Mouse (Mus musculus): ENCODE data around the gene Katna1. TPM values are rescaled to one million over a fixed set of nuclear protein-coding genes. Genes with fewer than 3 reads are reported as not detected.

The Katna1 gene
- polyA plus RNA-seq, 1 experiment from 2014 or later: 26.2 TPM

DNA sequence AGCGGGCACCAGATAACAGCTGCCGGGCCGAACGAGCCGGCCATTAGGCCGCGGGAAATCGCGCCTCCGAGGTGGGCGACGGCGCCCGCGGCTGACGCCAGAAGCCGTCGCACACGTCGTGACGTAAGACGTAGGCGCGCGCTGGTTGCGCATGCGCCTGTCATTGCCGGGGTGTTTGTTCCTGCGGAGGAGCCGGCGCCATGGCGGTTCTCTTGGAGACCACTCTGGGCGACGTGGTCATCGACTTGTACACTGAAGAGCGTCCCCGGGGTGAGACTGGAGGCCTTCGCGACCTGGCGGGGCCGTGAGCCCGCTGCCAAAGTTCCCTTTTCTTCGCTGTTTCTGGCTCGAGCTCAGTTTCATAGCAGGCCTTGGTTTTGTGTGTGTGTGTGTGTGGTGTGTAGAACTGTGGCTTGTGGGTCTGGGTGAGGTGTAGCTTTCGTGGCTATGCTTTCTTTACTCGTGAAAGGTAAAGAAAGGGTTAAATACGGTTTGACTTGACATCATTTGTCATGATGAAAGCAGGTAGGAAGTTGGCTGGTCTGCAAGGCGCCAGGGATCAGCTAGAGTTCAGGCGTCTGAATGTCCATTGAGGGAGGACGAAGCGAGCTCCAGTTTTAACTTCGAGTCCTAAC, 67.1 kb downstream of the Katna1 start, which contains the start of the genes Ginm1 and Ppil4:
Gene Ginm1, minus strand, starts transcription at position 74 of the 635 bp plus-strand sequence.
Gene Ppil4, plus strand, starts transcription at position 141 of the 635 bp plus-strand sequence.
- no peaks in the 10 kb centered on the region for H3K27me3 ChIP-seq (replicated peaks; ENCODE audit: control insufficient read depth, insufficient read depth, low read length)
- peak; percentile 95 for ATAC-seq
- peaks cover 17% of the 10 kb centered on the region for H3K4me1 ChIP-seq (ENCODE audit: control insufficient read depth, insufficient read depth, low read depth, low read length)
- H3K36me3 ChIP-seq (ENCODE audit: control insufficient read depth, insufficient read depth, low read length): peaks cover 10% of the 10 kb centered on the region
- no peaks in the 10 kb centered on the region for H3K9me3 ChIP-seq (ENCODE audit: control insufficient read depth, low read length)
- peak within 1 kb of the TSS; percentile 92 for H3K9ac ChIP-seq (ENCODE audit: low read depth, low read length)
- H3K27ac ChIP-seq (ENCODE audit: low read depth, low read length): peak within 1 kb of the TSS; percentile 60; the same call in 1 of the 2 replicates
- peak within 1 kb of the TSS; percentile 96 for H3K4me2 ChIP-seq (ENCODE audit: low read length)
- H3K4me3 ChIP-seq (ENCODE audit: low read length): peak within 1 kb of the TSS; percentile 61
- WGBS: under 1% methylated on average over 52 of the region's 52 CpGs

- ATAC-seq: no peak
- no peak overlapping the region for H3K9ac ChIP-seq (ENCODE audit: low read depth, low read length)
- 99% methylated on average over 3 of the region's 3 CpGs for WGBS
Observed at GRCm38 (mm10) chr10:7801258-7801657, 75.5 kb downstream of the Katna1 start.

DNA sequence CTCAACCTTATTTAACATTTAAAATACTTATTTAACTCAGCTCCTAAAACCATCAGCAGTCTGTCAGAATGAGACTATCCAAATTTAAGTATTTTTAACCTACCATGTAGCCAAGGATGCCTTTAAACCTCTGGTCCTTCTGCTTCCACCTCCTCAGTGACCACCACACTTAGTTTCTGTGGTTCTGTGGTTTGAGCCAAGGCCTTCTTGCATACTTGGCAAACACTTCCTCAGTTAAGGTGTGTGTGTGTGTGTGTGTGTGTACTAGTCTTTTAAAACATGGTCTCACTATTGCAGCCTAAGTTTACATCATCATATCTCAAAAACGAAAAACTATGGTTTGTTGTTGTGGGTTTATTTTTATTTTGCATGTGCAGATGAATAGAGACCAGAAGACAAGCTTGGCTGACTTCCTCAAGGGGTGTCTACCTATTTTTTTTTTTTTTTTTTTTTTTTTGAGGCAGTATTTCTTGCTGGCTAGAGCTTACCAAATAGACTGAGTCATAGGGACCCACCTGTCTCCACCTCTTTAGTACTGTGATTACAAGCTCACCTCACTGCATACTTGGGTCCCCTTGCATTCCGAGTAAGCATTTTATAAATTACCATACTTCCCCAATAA, 76.8 kb downstream of the Katna1 start:
- H3K9ac ChIP-seq (ENCODE audit: low read depth, low read length): no peak overlapping the region
- ATAC-seq: no peak
- H3K4me2 ChIP-seq (ENCODE audit: low read length): no peak overlapping the region
- 97% methylated on average over 2 of the region's 2 CpGs for WGBS
- H3K36me3 ChIP-seq (ENCODE audit: control insufficient read depth, insufficient read depth, low read length): peaks cover 40% of the 10 kb centered on the region
- H3K4me1 ChIP-seq (ENCODE audit: control insufficient read depth, insufficient read depth, low read depth, low read length): no peaks in the 10 kb centered on the region
- no peaks in the 10 kb centered on the region for H3K27me3 ChIP-seq (replicated peaks; ENCODE audit: control insufficient read depth, insufficient read depth, low read length)
- H3K9me3 ChIP-seq (ENCODE audit: control insufficient read depth, low read length): no peaks in the 10 kb centered on the region
- H3K4me3 ChIP-seq (ENCODE audit: low read length): no peak overlapping the region
- no peak overlapping the region for H3K27ac ChIP-seq (ENCODE audit: low read depth, low read length)

More at GRCm38 (mm10) chr10:7801258-7801657, 75.5 kb downstream of the Katna1 start:
- H3K9me3 ChIP-seq (ENCODE audit: control insufficient read depth, low read length): no peaks in the 10 kb centered on the region
- no peak overlapping the region for H3K27ac ChIP-seq (ENCODE audit: low read depth, low read length)
- H3K4me3 ChIP-seq (ENCODE audit: low read length): no peak overlapping the region
- H3K27me3 ChIP-seq (replicated peaks; ENCODE audit: control insufficient read depth, insufficient read depth, low read length): no peaks in the 10 kb centered on the region
- H3K4me1 ChIP-seq (ENCODE audit: control insufficient read depth, insufficient read depth, low read depth, low read length): no peaks in the 10 kb centered on the region
- peaks cover 42% of the 10 kb centered on the region for H3K36me3 ChIP-seq (ENCODE audit: control insufficient read depth, insufficient read depth, low read length)
- H3K4me2 ChIP-seq (ENCODE audit: low read length): no peak overlapping the region

DNA sequence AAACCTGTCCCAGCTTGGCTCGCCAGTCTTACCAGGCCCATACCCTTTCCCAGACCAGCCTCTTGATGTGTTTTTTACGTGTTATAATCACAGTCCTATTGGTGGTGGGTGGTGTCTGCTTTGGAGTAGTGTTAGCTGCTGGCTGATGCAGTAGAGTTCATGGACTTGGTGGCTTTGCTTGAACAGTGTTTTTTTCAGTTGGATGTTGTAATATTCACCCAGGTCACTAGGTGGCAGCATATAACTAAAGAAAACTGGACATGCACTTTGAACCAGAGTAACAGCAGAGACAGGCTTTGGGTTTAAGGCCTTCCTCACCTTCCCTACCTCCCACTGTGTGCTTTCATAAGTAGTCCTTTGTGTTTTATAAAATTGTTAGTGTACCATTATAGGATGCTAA, 84.1 kb downstream of the Katna1 start:
- H3K9ac ChIP-seq (ENCODE audit: low read depth, low read length): no peak overlapping the region
- 49% methylated on average over 2 of the region's 2 CpGs for WGBS
- no peaks in the 10 kb centered on the region for H3K27me3 ChIP-seq (replicated peaks; ENCODE audit: control insufficient read depth, insufficient read depth, low read length)
- peaks cover 29% of the 10 kb centered on the region for H3K36me3 ChIP-seq (ENCODE audit: control insufficient read depth, insufficient read depth, low read length)
- no peak overlapping the region for H3K4me3 ChIP-seq (ENCODE audit: low read length)
- no peaks in the 10 kb centered on the region for H3K4me1 ChIP-seq (ENCODE audit: control insufficient read depth, insufficient read depth, low read depth, low read length)
- no peak overlapping the region for H3K27ac ChIP-seq (ENCODE audit: low read depth, low read length)
- no peaks in the 10 kb centered on the region for H3K9me3 ChIP-seq (ENCODE audit: control insufficient read depth, low read length)
- peak; percentile 52 for ATAC-seq
- H3K4me2 ChIP-seq (ENCODE audit: low read length): no peak overlapping the region

Other genes with a start within 250 kb of the Katna1 start
- gene Lrp11, start 136.2 kb upstream of the Katna1 start, polyA plus RNA-seq (2015; fragmentation: Nextera tagmentation; extraction: Ambion mirVana): 41.3 TPM in 2 replicates
- gene Nup43, start 58.5 kb upstream of the Katna1 start, polyA plus RNA-seq (2015; fragmentation: Nextera tagmentation; extraction: Ambion mirVana): 30.3 and 30.5 TPM in 2 replicates
- 189 and 209 TPM in 2 replicates for gene Pcmt1, start 44.9 kb upstream of the Katna1 start, polyA plus RNA-seq (2015; fragmentation: Nextera tagmentation; extraction: Ambion mirVana)
- 7.6 and 9.2 TPM in 2 replicates for gene Lats1, start 44.8 kb upstream of the Katna1 start, polyA plus RNA-seq (2015; fragmentation: Nextera tagmentation; extraction: Ambion mirVana)
- 57.2 and 57.5 TPM in 2 replicates for gene Ginm1, start 66.8 kb downstream of the Katna1 start, polyA plus RNA-seq (2015; fragmentation: Nextera tagmentation; extraction: Ambion mirVana)
- gene Ppil4, start 66.9 kb downstream of the Katna1 start, polyA plus RNA-seq (2015; fragmentation: Nextera tagmentation; extraction: Ambion mirVana): 42.8 and 46.8 TPM in 2 replicates
- gene Zc3h12d, start 106.5 kb downstream of the Katna1 start, polyA plus RNA-seq (2015; fragmentation: Nextera tagmentation; extraction: Ambion mirVana): 0.15 and 0.21 TPM in 2 replicates
- 12.3 and 12.4 TPM in 2 replicates for gene Tab2, start 230.2 kb downstream of the Katna1 start, polyA plus RNA-seq (2015; fragmentation: Nextera tagmentation; extraction: Ambion mirVana)

Measured in hindbrain, embryonic 16.5 days (tissue).